Mouse (Mus musculus) myocyte (in vitro differentiated cells): ENCODE measurements around the gene Harbi1.

Experiments used
- MAX ChIP-seq: IDR thresholded peaks from one replicate; pipeline ENCODE4 v1.6.1; 2011; ENCODE audit warnings: low read depth, mild to moderate bottlenecking, control low read depth
- MYOG ChIP-seq, 3 experiments: IDR thresholded peaks; one replicate each; pipeline ENCODE4 v1.6.1; 2011; ENCODE audit warnings: control low read depth in 2 of 3, low read depth in 2 of 3, mild to moderate bottlenecking in 2 of 3; ENCODE audit not compliant: insufficient read length in 2 of 3, control insufficient read depth in 1 of 3, insufficient read depth in 1 of 3
- POLR2A ChIP-seq: IDR thresholded peaks from one replicate; pipeline ENCODE4 v1.6.1; 2011; ENCODE audit warnings: low read depth, mild to moderate bottlenecking, control low read depth, moderate library complexity; ENCODE audit not compliant: insufficient read length
- POLR2AphosphoS2 ChIP-seq: IDR thresholded peaks from one replicate; pipeline ENCODE4 v1.6.1; 2011; ENCODE audit warnings: low read depth, control low read depth; ENCODE audit not compliant: insufficient read length
- REST ChIP-seq: IDR thresholded peaks from one replicate; pipeline ENCODE4 v1.6.1; 2011; ENCODE audit warnings: mild to moderate bottlenecking, control low read depth, moderate library complexity; ENCODE audit not compliant: insufficient read depth, insufficient read length
- SRF ChIP-seq: IDR thresholded peaks from one replicate; pipeline ENCODE4 v1.6.1; 2011; ENCODE audit warnings: low read depth; ENCODE audit not compliant: control insufficient read depth, insufficient read length

DNA sequence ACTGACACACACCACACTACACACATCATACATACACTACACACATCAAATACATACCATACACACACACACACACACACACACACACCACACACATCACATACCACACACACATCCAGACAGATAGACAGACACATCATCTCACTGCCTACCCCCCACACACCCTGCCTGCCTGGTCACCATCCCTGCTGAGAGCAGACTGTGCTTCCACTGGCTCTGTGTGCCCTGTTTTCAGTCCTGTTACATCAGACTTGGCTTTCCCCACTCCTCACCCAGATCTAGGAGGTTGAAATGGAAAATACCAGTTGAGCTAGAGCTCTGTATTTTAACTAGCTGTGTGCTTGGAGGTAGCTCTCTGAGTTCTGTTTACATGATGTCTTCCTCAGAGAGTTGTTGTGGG, 45.9 kb upstream of the Harbi1 start:
- TF ChIP-seq MAX: no peak
- no peak for TF ChIP-seq REST
- no peak for TF ChIP-seq SRF
- TF ChIP-seq POLR2A: peak; percentile 81
- peak in 1 of 3 experiments; percentile 23 for TF ChIP-seq MYOG (IDR thresholded peaks at IDR 0.05; ENCODE audit: control insufficient read depth in 1 of 3, insufficient read depth in 1 of 3, insufficient read length in 2 of 3, low read depth in 2 of 3)
- TF ChIP-seq POLR2AphosphoS2: peak; percentile 87
